Mouse (Mus musculus) testis, adult 2 months (tissue): ENCODE results near the gene Tap1. TPM values are rescaled to one million over a fixed set of nuclear protein-coding genes. Genes with fewer than 3 reads are reported as not detected.

Source experiments
- H3K27ac ChIP-seq: fragments of 200-500 bp; 2 replicates; pipeline ENCODE4 v1.5.1; 2012; ENCODE audit warnings: low read depth, low read length; ENCODE audit not compliant: control insufficient read depth, insufficient read depth
- H3K27me3 ChIP-seq: fragments of 200-500 bp; 2 replicates; pipeline ENCODE4 v1.6.1; 2012; ENCODE audit warnings: mild to moderate bottlenecking, low read length, moderate library complexity; ENCODE audit not compliant: control insufficient read depth, insufficient read depth
- H3K36me3 ChIP-seq: fragments of 200-500 bp; 2 replicates; pipeline ENCODE4 v1.6.1; 2012; ENCODE audit warnings: mild to moderate bottlenecking, low read length; ENCODE audit not compliant: control insufficient read depth, insufficient read depth
- H3K4me1 ChIP-seq: fragments of 200-500 bp; 2 replicates; pipeline ENCODE4 v1.6.1; 2012; ENCODE audit warnings: low read length; ENCODE audit not compliant: control insufficient read depth, insufficient read depth
- H3K4me3 ChIP-seq: fragments of 200-500 bp; 2 replicates; pipeline ENCODE4 v1.5.1; 2012; ENCODE audit warnings: low read depth, mild to moderate bottlenecking, low read length, moderate library complexity, mixed read lengths; ENCODE audit not compliant: control insufficient read depth
- CTCF ChIP-seq: fragments of 200-500 bp; IDR thresholded peaks from 2 replicates; pipeline ENCODE4 v1.5.1; 2012; ENCODE audit warnings: low read depth, mild to moderate bottlenecking, inconsistent platforms, low read length, moderate library complexity; ENCODE audit not compliant: control insufficient read depth, insufficient read depth, insufficient replicate concordance
- POLR2A ChIP-seq: fragments of 200-500 bp; IDR thresholded peaks from 2 replicates; pipeline ENCODE4 v1.6.1; 2012; ENCODE audit warnings: low read depth, mild to moderate bottlenecking, inconsistent platforms, low read length, moderate library complexity; ENCODE audit not compliant: control insufficient read depth
- polyA plus RNA-seq: library from polyadenylated mRNA; depleted of rRNA; stranded (reverse); fragments of >200 nt; gene quantifications from 2 replicates; pipeline ENCODE4 v1.2.3, GENCODE M21; 2012; rRNA removed

Gene Tap1
- polyA plus RNA-seq, 1 experiment, result 1.5 TPM

GRCm38 (mm10) chr17:34239601-34240041, 52.3 kb downstream of the Tap1 start:
- H3K36me3 ChIP-seq, result no peaks in the 10 kb centered on the region
- no peak overlapping the region for H3K4me3 ChIP-seq
- H3K4me1 ChIP-seq, result no peaks in the 10 kb centered on the region
- no peak overlapping the region for H3K27ac ChIP-seq
- H3K27me3 ChIP-seq, result no peaks in the 10 kb centered on the region
- TF ChIP-seq CTCF, result no peak
- no peak for TF ChIP-seq POLR2A

- no peaks in the 10 kb centered on the region for H3K36me3 ChIP-seq
- TF ChIP-seq POLR2A (no peak), CTCF (no peak)
- H3K4me3 ChIP-seq, result no peak overlapping the region
- no peak overlapping the region for H3K27ac ChIP-seq
- no peaks in the 10 kb centered on the region for H3K27me3 ChIP-seq
- no peaks in the 10 kb centered on the region for H3K4me1 ChIP-seq
Observed at GRCm38 (mm10) chr17:34240366-34240765, 53.0 kb downstream of the Tap1 start.

- H3K4me1 ChIP-seq, result no peaks in the 10 kb centered on the region
- TF ChIP-seq POLR2A (no peak), CTCF (no peak)
- no peaks in the 10 kb centered on the region for H3K27me3 ChIP-seq
- no peak overlapping the region for H3K4me3 ChIP-seq
- no peaks in the 10 kb centered on the region for H3K36me3 ChIP-seq
- no peak overlapping the region for H3K27ac ChIP-seq
Observed at GRCm38 (mm10) chr17:34240916-34241315, 53.6 kb downstream of the Tap1 start.

GRCm38 (mm10) chr17:34244656-34245055, 57.3 kb downstream of the Tap1 start:
- TF ChIP-seq CTCF, result no peak
- TF ChIP-seq POLR2A, result no peak
- Histone ChIP-seq H3K4me3 (no peak overlapping the region), H3K27ac (no peak overlapping the region), H3K36me3 (no peaks in the 10 kb centered on the region), H3K4me1 (no peaks in the 10 kb centered on the region), H3K27me3 (no peaks in the 10 kb centered on the region)

Other genes with a start within 250 kb of the Tap1 start
- gene Pfdn6, start 247.2 kb upstream of the Tap1 start, polyA plus RNA-seq, result 54.8 and 58.7 TPM in 2 replicates
- gene Wdr46, start 246.9 kb upstream of the Tap1 start, polyA plus RNA-seq, result 25.1 and 25.4 TPM in 2 replicates
- 9.1 and 10.4 TPM in 2 replicates for gene B3galt4, start 236.1 kb upstream of the Tap1 start, polyA plus RNA-seq
- 45.7 and 48.5 TPM in 2 replicates for gene Vps52, start 231.7 kb upstream of the Tap1 start, polyA plus RNA-seq
- gene Rps18, start 231.6 kb upstream of the Tap1 start, polyA plus RNA-seq, result 212 and 239 TPM in 2 replicates
- 276 and 298 TPM in 2 replicates for gene H2-K1, start 187.2 kb upstream of the Tap1 start, polyA plus RNA-seq
- 27.8 and 31.4 TPM in 2 replicates for gene Ring1, start 162.9 kb upstream of the Tap1 start, polyA plus RNA-seq
- gene H2-Ke6, start 159.5 kb upstream of the Tap1 start, polyA plus RNA-seq, result 24.5 and 25.0 TPM in 2 replicates
- 33.4 and 36.3 TPM in 2 replicates for gene Slc39a7, start 155.9 kb upstream of the Tap1 start, polyA plus RNA-seq
- gene Rxrb, start 155.7 kb upstream of the Tap1 start, polyA plus RNA-seq, result 25.5 and 28.0 TPM in 2 replicates
- 2.4 and 2.8 TPM in 2 replicates for gene Col11a2, start 148.1 kb upstream of the Tap1 start, polyA plus RNA-seq
- gene H2-Oa, start 95.2 kb upstream of the Tap1 start, polyA plus RNA-seq, result 0.10 and 0.22 TPM in 2 replicates
- 33.8 and 40.7 TPM in 2 replicates for gene H2-DMa, start 68.0 kb upstream of the Tap1 start, polyA plus RNA-seq
- gene Brd2, start 64.9 kb upstream of the Tap1 start, polyA plus RNA-seq, result 164 and 178 TPM in 2 replicates
- 0.27 and 0.41 TPM in 2 replicates for gene H2-DMb2, start 44.2 kb upstream of the Tap1 start, polyA plus RNA-seq
- 8.0 and 9.5 TPM in 2 replicates for gene H2-DMb1, start 34.5 kb upstream of the Tap1 start, polyA plus RNA-seq
- 1.7 TPM in 2 replicates for gene Psmb9, start 211 bp downstream of the Tap1 start, polyA plus RNA-seq
- 2.0 and 2.3 TPM in 2 replicates for gene Psmb8, start 10.2 kb downstream of the Tap1 start, polyA plus RNA-seq
- gene Tap2, start 16.0 kb downstream of the Tap1 start, polyA plus RNA-seq, result 1.3 and 2.0 TPM in 2 replicates
- gene H2-Ob, start 51.4 kb downstream of the Tap1 start, polyA plus RNA-seq, result 0.06 and 0.16 TPM in 2 replicates
- 31.1 and 36.4 TPM in 2 replicates for gene H2-Ab1, start 70.1 kb downstream of the Tap1 start, polyA plus RNA-seq
- gene H2-Aa, start 100.3 kb downstream of the Tap1 start, polyA plus RNA-seq, result 10.1 and 11.6 TPM in 2 replicates
- gene H2-Eb1, start 118.3 kb downstream of the Tap1 start, polyA plus RNA-seq, result 5.6 and 7.8 TPM in 2 replicates
- gene H2-Eb2, start 138.1 kb downstream of the Tap1 start, polyA plus RNA-seq, result not detected in 2 replicates
- gene Btnl2, start 167.3 kb downstream of the Tap1 start, polyA plus RNA-seq, result 0.16 and 0.21 TPM in 2 replicates
- 0.14 and 0.15 TPM in 2 replicates for gene Btnl1, start 189.6 kb downstream of the Tap1 start, polyA plus RNA-seq
- 883 and 1,115 TPM in 2 replicates for gene BC051142, start 211.3 kb downstream of the Tap1 start, polyA plus RNA-seq